Mouse (Mus musculus): ENCODE results near the gene Fam166b.

GRCm38 (mm10) chr4:43398014-43398413, 30.9 kb downstream of the Fam166b start:
- no peak for TF ChIP-seq CTCF (conservative IDR thresholded peaks at IDR 0.05 in 1 of 2, IDR thresholded peaks at IDR 0.05 in 1 of 2; ENCODE audit: low read depth in 2 of 2, low read length in 2 of 2)
- TF ChIP-seq E2F4 (IDR thresholded peaks at IDR 0.05; ENCODE audit: insufficient replicate concordance, low read depth, low read length), result no peak
- no peak for TF ChIP-seq GABPA (IDR thresholded peaks at IDR 0.05; ENCODE audit: insufficient replicate concordance, low read depth, low read length)
- no peak for TF ChIP-seq MAFK (IDR thresholded peaks at IDR 0.05; ENCODE audit: insufficient replicate concordance, low read length)
- no peak for TF ChIP-seq NELFE (IDR thresholded peaks at IDR 0.05; ENCODE audit: low read depth, low read length)
- no peak for TF ChIP-seq KAT2A (IDR thresholded peaks at IDR 0.05; ENCODE audit: insufficient replicate concordance, low read length)
